Mouse (Mus musculus): ENCODE measurements around the gene Slc25a21.

- TF ChIP-seq EP300 (optimal IDR thresholded peaks at IDR 0.05) (no peak), CTCF (IDR thresholded peaks at IDR 0.05; ENCODE audit: low read depth) (no peak)
These were observed 496.3 kb downstream of the Slc25a21 start for GRCm38 (mm10) chr12:56701004-56701403.
